Mouse (Mus musculus) adrenal gland, adult 18-20 months (tissue): ENCODE data around the gene Ggnbp2. TPM values are rescaled to one million over a fixed set of nuclear protein-coding genes. Genes with fewer than 3 reads are reported as not detected.
A peak's percentile ranks its signal among the peaks of the same experiment; 100 is the strongest.

Experiments
- DNase-seq, 2 experiments: peaks; one replicate each; pipeline ENCODE4 v3.0.0; 2021 to 2022; ENCODE audit warnings: low spot score in 2 of 2
- total RNA-seq, 2 experiments: library from RNA; stranded (reverse); gene quantifications; 1 replicate in 1 of 2; 2 replicates in 1 of 2; pipeline ENCODE4 v1.2.3; 2021

Gene Ggnbp2
- total RNA-seq, 2 experiments from 2014 or later, result 75.4 to 83.9 TPM

DNA sequence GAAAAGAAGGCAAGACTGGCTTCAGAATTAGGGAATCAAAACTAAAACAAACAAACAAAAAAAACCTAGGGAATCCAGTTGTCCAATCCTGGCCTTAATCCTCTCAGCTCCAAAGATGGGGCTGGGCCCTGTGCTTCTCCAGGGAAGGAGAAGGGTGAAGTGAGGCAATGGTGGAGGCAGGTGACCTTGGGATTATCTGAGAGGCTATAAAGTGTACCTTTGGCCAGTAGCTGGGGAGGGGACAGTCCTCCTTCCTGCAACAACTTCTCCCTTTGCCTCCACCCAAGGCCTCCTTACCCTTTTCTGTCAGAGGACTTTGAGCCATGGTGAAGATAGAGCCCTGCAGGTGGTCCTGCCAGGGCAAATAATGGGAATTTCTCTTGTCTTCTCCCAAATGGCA lies 43.1 kb downstream of the Ggnbp2 start:
- no peak for DNase-seq

GRCm38 (mm10) chr11:84826185-84826584 lies 44.4 kb downstream of the Ggnbp2 start:
- peak; percentile 62 to 67 for DNase-seq

GRCm38 (mm10) chr11:84825261-84825807 lies 45.3 kb downstream of the Ggnbp2 start:
- no peak for DNase-seq

GRCm38 (mm10) chr11:84823484-84823897 lies 47.1 kb downstream of the Ggnbp2 start:
- DNase-seq, result peak in 1 of 2 experiments; percentile 18

- no peak for DNase-seq
Observed at GRCm38 (mm10) chr11:84822487-84822886, 48.1 kb downstream of the Ggnbp2 start.

DNA sequence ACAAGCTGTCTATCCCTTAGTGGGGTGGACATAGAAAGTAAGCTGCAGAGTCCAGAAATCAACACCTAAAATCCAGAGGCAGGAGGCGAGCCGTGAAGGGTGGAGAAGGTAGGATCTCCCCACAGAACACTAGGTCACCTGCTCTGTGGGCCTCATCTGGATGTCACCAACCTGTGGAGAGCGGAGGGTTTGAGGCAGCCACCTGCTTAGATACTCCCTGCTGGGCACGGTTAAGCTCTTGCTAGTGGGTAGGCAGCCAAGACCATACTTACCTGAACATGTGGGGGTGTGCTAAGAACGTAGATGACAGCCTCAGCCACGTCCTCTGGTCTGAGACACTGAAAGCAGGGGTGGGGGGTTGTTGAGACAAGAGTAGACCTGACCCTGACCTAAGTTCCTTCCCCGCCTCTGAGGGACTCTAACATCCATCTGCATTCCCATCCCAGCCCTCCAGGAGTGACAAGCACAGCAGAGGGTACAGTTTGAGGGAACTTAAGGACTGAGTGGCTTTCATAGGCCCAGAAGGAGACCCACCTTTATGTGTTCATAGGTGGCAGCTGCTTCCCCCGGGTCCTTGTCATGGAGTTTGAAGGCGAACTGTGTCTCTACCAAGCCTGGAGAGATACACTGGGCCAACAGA lies 49.4 kb downstream of the Ggnbp2 start:
- no peak for DNase-seq

DNA sequence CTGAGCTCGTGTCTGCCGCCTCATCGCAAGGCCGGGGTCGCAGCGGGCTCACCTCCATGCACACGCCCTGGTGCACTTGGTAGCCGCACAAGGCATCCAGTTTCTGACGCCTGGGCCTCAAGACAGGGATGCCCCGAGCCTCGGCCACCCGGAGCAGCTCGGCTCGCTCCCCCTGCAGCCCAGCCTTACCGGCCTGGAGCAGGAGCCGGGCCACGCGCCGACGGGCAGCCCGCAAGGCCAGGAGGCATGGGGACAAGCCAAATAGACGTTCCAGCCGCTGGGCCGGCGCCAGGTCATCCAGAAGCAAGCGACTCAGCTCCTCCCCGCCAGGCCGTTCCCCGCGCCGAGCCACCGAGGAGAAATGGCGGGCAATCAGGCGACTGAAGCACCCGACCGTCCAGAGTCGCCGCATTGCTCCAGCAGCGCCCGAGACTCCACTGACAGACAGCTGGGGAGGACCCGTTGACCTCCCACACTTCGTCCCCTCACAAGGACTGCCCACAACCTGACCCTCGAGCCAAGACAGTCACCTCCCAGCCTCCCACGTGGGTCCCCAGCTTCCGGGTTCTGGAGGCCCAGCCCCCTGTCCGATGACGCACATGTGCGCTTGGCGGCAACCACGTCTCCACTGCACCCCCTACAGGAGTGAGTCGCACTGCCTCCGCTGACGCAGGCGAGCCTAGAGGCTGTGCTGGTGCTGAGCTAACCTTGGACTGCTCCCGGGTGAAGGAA lies 51.5 kb downstream of the Ggnbp2 start, which contains the start of gene Mrm1:
Mrm1 (minus strand) TSS at position 555 of the 732 bp plus-strand sequence.
- DNase-seq, result peak; percentile 95

GRCm38 (mm10) chr11:84818085-84818960 lies 52.3 kb downstream of the Ggnbp2 start:
- peak; percentile 76 to 79 for DNase-seq

DNA sequence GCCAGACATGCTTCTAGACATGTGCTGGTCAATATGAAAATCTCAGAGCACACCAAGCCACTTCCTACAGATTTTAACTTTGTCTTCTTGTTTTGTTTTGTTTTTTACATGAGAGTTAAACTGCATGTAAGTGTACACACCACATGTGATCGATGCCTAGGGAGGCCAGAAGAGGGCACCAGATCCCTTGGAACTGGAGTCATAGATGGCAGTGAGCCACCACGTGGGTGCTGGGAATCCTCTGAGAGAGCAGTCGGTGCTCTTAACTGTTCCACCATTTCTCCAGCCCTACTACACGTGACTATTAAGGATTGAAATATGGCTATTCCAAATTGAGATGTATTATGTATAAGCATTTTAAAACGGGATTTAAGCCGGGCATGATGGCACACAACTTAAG lies 53.3 kb downstream of the Ggnbp2 start:
- DNase-seq, result no peak

DNA sequence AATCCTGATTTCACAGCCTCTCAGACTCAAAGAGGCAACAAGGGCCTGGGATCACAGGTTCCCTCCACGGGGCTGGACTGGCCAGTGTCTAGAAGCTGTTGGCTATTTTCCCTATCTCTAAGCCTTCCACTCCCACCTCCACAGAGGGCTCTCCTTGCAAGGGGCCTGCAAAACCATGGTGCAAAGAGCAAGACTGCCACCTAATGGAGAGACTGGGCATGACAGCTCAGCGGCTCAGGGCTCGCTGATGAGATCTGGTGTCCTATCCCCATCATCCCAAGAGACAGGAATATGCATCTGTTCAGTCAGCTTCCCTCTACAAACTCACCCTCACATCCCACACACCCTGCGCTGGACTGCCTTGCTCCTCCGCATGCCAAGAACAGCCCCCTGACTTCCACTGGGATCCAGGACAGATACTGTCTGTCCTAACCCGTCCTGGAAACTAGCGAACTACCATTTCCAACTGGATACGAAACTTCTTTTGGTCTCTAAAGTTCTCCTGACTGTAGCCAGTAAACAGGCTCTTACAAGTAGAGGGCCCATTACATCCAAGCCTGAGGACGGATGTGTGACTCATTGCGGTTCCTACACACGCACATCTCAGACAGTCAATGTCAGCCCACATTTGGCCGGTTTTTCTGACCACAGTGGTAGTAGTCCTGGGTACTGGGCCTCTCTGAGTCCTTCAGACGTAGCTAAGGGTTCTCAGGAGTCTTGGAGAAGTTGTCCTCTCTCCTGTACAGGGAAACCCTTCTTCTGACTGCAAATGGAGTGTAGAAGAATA lies 56.7 kb downstream of the Ggnbp2 start:
- peak; percentile 61 to 74 for DNase-seq

GRCm38 (mm10) chr11:84804373-84804772 lies 66.2 kb downstream of the Ggnbp2 start:
- DNase-seq, result no peak

DNA sequence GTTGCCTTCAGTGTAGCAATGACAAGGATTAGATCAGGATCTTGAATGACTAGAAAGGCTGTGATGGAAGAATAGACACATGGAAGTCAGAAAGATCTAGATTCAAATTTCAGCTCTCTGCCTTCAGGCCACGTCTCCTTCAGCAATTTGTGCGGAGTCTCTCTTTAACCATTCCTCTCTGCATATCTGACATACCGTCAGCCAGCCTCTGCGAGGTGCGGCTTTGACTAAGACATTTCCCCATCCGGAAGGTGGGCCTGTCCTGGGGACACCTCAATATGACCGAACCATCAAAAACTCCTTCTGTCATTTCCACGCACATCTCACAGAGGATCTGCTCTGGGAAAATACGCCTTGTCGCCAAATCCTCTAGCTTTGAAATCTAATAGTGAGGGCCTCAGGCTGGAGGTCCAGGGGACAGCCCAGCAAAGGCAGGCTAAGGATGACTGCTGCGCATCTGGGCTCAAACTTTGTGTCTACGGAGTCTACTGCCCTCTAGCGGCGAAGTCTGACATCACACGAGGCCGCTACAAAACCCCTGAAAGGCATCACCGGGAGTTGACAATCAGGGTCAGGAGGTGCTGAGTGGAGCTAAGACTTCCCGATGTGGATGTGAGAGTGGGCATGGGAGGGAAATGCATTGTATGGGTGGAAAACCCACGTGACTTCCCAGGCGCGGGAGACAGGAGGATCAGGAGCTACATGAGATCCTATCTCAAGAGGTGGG lies 72.8 kb downstream of the Ggnbp2 start:
- DNase-seq, result peak; percentile 70 to 76

- DNase-seq, result no peak
Observed at GRCm38 (mm10) chr11:84797026-84797425, 73.6 kb downstream of the Ggnbp2 start.

- DNase-seq, result peak; percentile 63 to 65
Observed at GRCm38 (mm10) chr11:84794496-84795113, 76.0 kb downstream of the Ggnbp2 start.

DNA sequence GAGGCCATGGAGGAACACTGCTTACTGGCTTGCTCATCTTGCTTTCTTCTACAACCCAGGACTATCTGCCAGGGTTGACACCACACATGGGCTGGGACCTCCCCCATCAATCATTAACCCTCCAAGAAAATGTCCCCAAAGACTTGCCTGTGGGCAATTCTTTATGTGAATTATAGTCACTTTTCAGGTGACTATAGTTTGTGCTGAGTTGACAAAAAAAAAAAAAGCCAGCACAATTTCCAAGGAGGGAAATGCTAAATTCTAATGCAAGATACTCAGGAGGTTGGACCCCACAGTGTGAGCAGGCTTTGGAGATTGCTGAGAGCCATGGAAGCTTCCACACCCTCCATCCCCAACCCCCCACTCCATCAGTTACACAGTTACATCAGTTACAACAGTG lies 77.1 kb downstream of the Ggnbp2 start:
- DNase-seq, result no peak

DNA sequence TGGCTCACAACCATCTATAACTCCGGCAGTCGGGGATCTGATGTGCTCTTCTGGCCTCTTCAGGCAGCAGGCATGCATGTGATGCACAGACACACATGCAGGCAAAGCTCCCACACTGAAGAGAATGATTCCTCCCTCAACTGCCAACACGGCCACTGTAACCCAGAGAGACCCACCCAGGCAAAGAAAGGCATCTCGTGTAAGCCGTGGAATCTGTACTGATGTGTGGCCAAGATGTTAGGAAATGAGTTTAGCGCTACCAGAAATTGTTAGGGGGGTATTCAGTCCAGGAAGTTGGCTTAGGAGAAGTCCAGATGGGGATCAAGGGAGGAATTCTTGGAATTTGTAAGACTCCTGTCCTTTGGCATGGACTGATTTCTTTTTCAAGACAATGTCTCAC lies 80.2 kb downstream of the Ggnbp2 start:
- no peak for DNase-seq
